Mouse (Mus musculus) liver, adult 2 months (tissue): Measurements from ENCODE around the gene Hadh.
A peak's percentile ranks its signal among the peaks of the same experiment; 100 is the strongest.

Experiments used
- CTCF ChIP-seq: fragments of 200-500 bp; IDR thresholded peaks from 2 replicates; pipeline ENCODE4 v1.5.1; 2011; ENCODE audit warnings: low read depth, low read length, control low read depth
- POLR2A ChIP-seq: fragments of 200-500 bp; IDR thresholded peaks from 2 replicates; pipeline ENCODE4 v1.6.1; 2011; ENCODE audit warnings: low read length, control low read depth; ENCODE audit not compliant: insufficient read depth; ENCODE audit errors: extremely low read depth

GRCm38 (mm10) chr3:131299908-131300307 lies 28.0 kb upstream of the Hadh start:
- TF ChIP-seq CTCF (peak; percentile 50), POLR2A (no peak)
